Mouse (Mus musculus) CD4-positive, CD25-positive, alpha-beta regulatory T cell, adult 2 months (primary cell): ENCODE measurements around the gene Slc25a21.
A peak's percentile ranks its signal among the peaks of the same experiment; 100 is the strongest.
"Not testable (repeated sequence)": the region's sequence is repeated elsewhere in the genome, so short reads cannot be mapped to it uniquely, and the experiment has no call there.

Source experiments
- DNase-seq: peaks from one replicate; pipeline ENCODE4 v3.0.0-alpha.2; 2012; ENCODE audit warnings: low read depth, low spot score

Slc25a21 gene

GRCm38 (mm10) chr12:57197363-57198026, at the start of gene Slc25a21:
TSS of gene Slc25a21 (minus strand) at chr12:57197472.
- DNase-seq, result no peak

- no peak for DNase-seq
These were observed 46.6 kb upstream of the Slc25a21 start for GRCm38 (mm10) chr12:57243671-57244495.

- DNase-seq, result no peak
These were observed 36.1 kb upstream of the Slc25a21 start for GRCm38 (mm10) chr12:57233386-57233785.

GRCm38 (mm10) chr12:57231085-57231875, 34.0 kb upstream of the Slc25a21 start:
- peak; percentile 70 for DNase-seq

GRCm38 (mm10) chr12:57230192-57230706, 33.0 kb upstream of the Slc25a21 start, which contains the start of the genes Prps1l3 and Mipol1:
TSS of gene Prps1l3 (plus strand) at chr12:57230412.
TSS of gene Mipol1 (plus strand) at chr12:57230427.
- peak; percentile 98 for DNase-seq

GRCm38 (mm10) chr12:57229703-57230102, 32.4 kb upstream of the Slc25a21 start:
- no peak for DNase-seq

GRCm38 (mm10) chr12:57227776-57228175, 30.5 kb upstream of the Slc25a21 start:
- no peak for DNase-seq

GRCm38 (mm10) chr12:57226411-57226810, 29.1 kb upstream of the Slc25a21 start:
- DNase-seq, result no peak

- not testable (repeated sequence) for DNase-seq
These were observed 15.2 kb upstream of the Slc25a21 start for GRCm38 (mm10) chr12:57212463-57212862.

- peak; percentile 43 for DNase-seq
These were observed 14.4 kb upstream of the Slc25a21 start for GRCm38 (mm10) chr12:57211353-57212311.

- DNase-seq, result no peak
These were observed 7.1 kb upstream of the Slc25a21 start for GRCm38 (mm10) chr12:57204276-57204851.

GRCm38 (mm10) chr12:57201901-57202300, 4.6 kb upstream of the Slc25a21 start:
- no peak for DNase-seq

GRCm38 (mm10) chr12:57199427-57199826, 2.2 kb upstream of the Slc25a21 start:
- DNase-seq, result no peak

- DNase-seq, result no peak
These were observed 997 bp upstream of the Slc25a21 start for GRCm38 (mm10) chr12:57198269-57198668.

GRCm38 (mm10) chr12:57196608-57197362, 487 bp downstream of the Slc25a21 start:
- DNase-seq, result peak; percentile 12

GRCm38 (mm10) chr12:57196286-57196607, 1.0 kb downstream of the Slc25a21 start:
- no peak for DNase-seq

- peak; percentile 10 for DNase-seq
These were observed 2.7 kb downstream of the Slc25a21 start for GRCm38 (mm10) chr12:57194609-57195008.

GRCm38 (mm10) chr12:57187032-57187431, 10.2 kb downstream of the Slc25a21 start:
- no peak for DNase-seq

- no peak for DNase-seq
These were observed 11.1 kb downstream of the Slc25a21 start for GRCm38 (mm10) chr12:57186126-57186525.

- DNase-seq, result peak; percentile 23
These were observed 11.8 kb downstream of the Slc25a21 start for GRCm38 (mm10) chr12:57185475-57185874.
